Mouse (Mus musculus) forebrain, embryonic 11.5 days (tissue): Measurements from ENCODE around the gene Nrbf2. TPM values are rescaled to one million over a fixed set of nuclear protein-coding genes. Genes with fewer than 3 reads are reported as not detected.

Source experiments
- ATAC-seq: fragments of 200-750 bp; cut with Nextera tagmentation; replicated peaks from 2 replicates; pipeline ENCODE4 v1.8.0; 2017; ENCODE audit warnings: moderate TSS enrichment; ENCODE audit not compliant: low FRiP score
- DNase-seq: peaks from one replicate; pipeline ENCODE4 v3.0.0-alpha.2; 2017; ENCODE audit warnings: low spot score
- H3K27ac ChIP-seq: fragments of 300-500 bp; sonication (generic); 2 replicates; pipeline ENCODE4 v1.5.1; 2014; ENCODE audit warnings: low read depth, low read length
- H3K27me3 ChIP-seq: fragments of 300-500 bp; sonication (generic); 2 replicates; pipeline ENCODE4 v1.6.1; 2014; ENCODE audit warnings: mild to moderate bottlenecking, low read length, mixed read lengths; ENCODE audit not compliant: control insufficient read depth, insufficient read depth
- H3K36me3 ChIP-seq: fragments of 300-500 bp; sonication (generic); 2 replicates; pipeline ENCODE4 v1.6.1; 2014; ENCODE audit warnings: mild to moderate bottlenecking, low read length, moderate library complexity, mixed read lengths; ENCODE audit not compliant: control insufficient read depth, insufficient read depth
- H3K4me1 ChIP-seq: fragments of 300-500 bp; sonication (generic); replicated peaks from 2 replicates; pipeline ENCODE4 v1.6.1; 2014; ENCODE audit warnings: low read length, mixed read lengths; ENCODE audit not compliant: control insufficient read depth, insufficient read depth
- H3K4me2 ChIP-seq: fragments of 300-500 bp; sonication (generic); 2 replicates; pipeline ENCODE4 v1.6.1; 2014; ENCODE audit warnings: low read depth, mild to moderate bottlenecking, low read length, moderate library complexity, mixed read lengths; ENCODE audit not compliant: severe bottlenecking
- H3K4me3 ChIP-seq: fragments of 300-500 bp; sonication (generic); 2 replicates; pipeline ENCODE4 v1.5.1; 2014; ENCODE audit warnings: low read depth, low read length
- H3K9ac ChIP-seq: fragments of 300-500 bp; sonication (generic); 2 replicates; pipeline ENCODE4 v1.6.1; 2014; ENCODE audit warnings: low read length
- H3K9me3 ChIP-seq: fragments of 300-500 bp; sonication (generic); 2 replicates; pipeline ENCODE4 v1.6.1; 2016; ENCODE audit warnings: low read length, mixed read lengths; ENCODE audit not compliant: control insufficient read depth
- WGBS: fragments of 180-500 bp; shearing (Covaris S2); extraction: QIAGEN DNeasy Blood & Tissue Kit; methylation state at CpG from one replicate; pipeline ENCODE4 v1.1.7; 2014; 5-methylcytosine and 5-hydroxymethylcytosine counted together
- polyA plus RNA-seq: library from polyadenylated mRNA; unstranded; fragments of >200 nt; fragmentation: Nextera tagmentation; extraction: Ambion mirVana; gene quantifications from 2 replicates; pipeline ENCODE4 v1.2.1, GENCODE M21; 2014

Nrbf2 gene
- polyA plus RNA-seq, 1 experiment from 2014 or later = 44.3 TPM

GRCm38 (mm10) chr10:67250846-67251245 is 34.3 kb downstream of the Nrbf2 start:
- H3K9ac ChIP-seq = no peak overlapping the region
- H3K27ac ChIP-seq = no peak overlapping the region
- no peaks in the 10 kb centered on the region for H3K9me3 ChIP-seq
- no peaks in the 10 kb centered on the region for H3K27me3 ChIP-seq
- H3K4me1 ChIP-seq = no peaks in the 10 kb centered on the region
- H3K4me3 ChIP-seq = no peak overlapping the region
- 95% methylated on average over 6 of the region's 6 CpGs for WGBS
- no peak overlapping the region for H3K4me2 ChIP-seq
- DNase-seq = no peak
- no peak for ATAC-seq
- H3K36me3 ChIP-seq = peaks cover 4% of the 10 kb centered on the region; the same call in 1 of the 2 replicates

GRCm38 (mm10) chr10:67249486-67249885 is 35.6 kb downstream of the Nrbf2 start:
- H3K4me2 ChIP-seq = no peak overlapping the region

GRCm38 (mm10) chr10:67247145-67247544 is 38.0 kb downstream of the Nrbf2 start:
- Histone ChIP-seq H3K4me2 (no peak overlapping the region), H3K4me3 (no peak overlapping the region), H3K4me1 (no peaks in the 10 kb centered on the region), H3K27ac (no peak overlapping the region), H3K27me3 (no peaks in the 10 kb centered on the region), H3K9ac (no peak overlapping the region), H3K9me3 (no peaks in the 10 kb centered on the region), H3K36me3 (peaks cover 4% of the 10 kb centered on the region; the same call in 1 of the 2 replicates)
- ATAC-seq (no peak), DNase-seq (peak; percentile 61)
- WGBS = 86% methylated on average over 4 of the region's 4 CpGs

More at GRCm38 (mm10) chr10:67249486-67249885, 35.6 kb downstream of the Nrbf2 start:
- WGBS = 94% methylated on average over 2 of the region's 2 CpGs
- peaks cover 4% of the 10 kb centered on the region; the same call in 1 of the 2 replicates for H3K36me3 ChIP-seq
- ATAC-seq = no peak
- H3K9me3 ChIP-seq = no peaks in the 10 kb centered on the region
- no peaks in the 10 kb centered on the region for H3K4me1 ChIP-seq
- DNase-seq = no peak
- no peak overlapping the region for H3K4me3 ChIP-seq
- no peaks in the 10 kb centered on the region for H3K27me3 ChIP-seq
- H3K27ac ChIP-seq = no peak overlapping the region
- H3K9ac ChIP-seq = no peak overlapping the region

- no peak overlapping the region for H3K4me2 ChIP-seq
- no peak for ATAC-seq
- H3K4me1 ChIP-seq = no peaks in the 10 kb centered on the region
- no peak overlapping the region for H3K9ac ChIP-seq
- H3K36me3 ChIP-seq = peaks cover 16% of the 10 kb centered on the region; the same call in 1 of the 2 replicates
- 89% methylated on average over 6 of the region's 6 CpGs for WGBS
- no peaks in the 10 kb centered on the region for H3K9me3 ChIP-seq
- DNase-seq = no peak
- H3K27ac ChIP-seq = no peak overlapping the region
- no peaks in the 10 kb centered on the region for H3K27me3 ChIP-seq
- no peak overlapping the region for H3K4me3 ChIP-seq
Measured at GRCm38 (mm10) chr10:67230439-67230838, 54.7 kb downstream of the Nrbf2 start.

GRCm38 (mm10) chr10:67226543-67226942 is 58.6 kb downstream of the Nrbf2 start:
- Histone ChIP-seq H3K27me3 (no peaks in the 10 kb centered on the region), H3K4me2 (no peak overlapping the region), H3K9me3 (no peaks in the 10 kb centered on the region), H3K4me1 (no peaks in the 10 kb centered on the region), H3K9ac (no peak overlapping the region), H3K27ac (no peak overlapping the region), H3K4me3 (no peak overlapping the region), H3K36me3 (peaks cover 10% of the 10 kb centered on the region; the same call in 1 of the 2 replicates)
- WGBS = 92% methylated on average over 14 of the region's 14 CpGs
- ATAC-seq (no peak), DNase-seq (no peak)

- no peaks in the 10 kb centered on the region for H3K27me3 ChIP-seq
- H3K36me3 ChIP-seq = peaks cover 10% of the 10 kb centered on the region; the same call in 1 of the 2 replicates
- H3K4me1 ChIP-seq = no peaks in the 10 kb centered on the region
- no peak overlapping the region for H3K4me2 ChIP-seq
- WGBS = 90% methylated on average over 7 of the region's 7 CpGs
- H3K9me3 ChIP-seq = no peaks in the 10 kb centered on the region
- no peak overlapping the region for H3K27ac ChIP-seq
- ATAC-seq = no peak
- no peak overlapping the region for H3K4me3 ChIP-seq
- H3K9ac ChIP-seq = no peak overlapping the region
- DNase-seq = no peak
Measured at GRCm38 (mm10) chr10:67226109-67226508, 59.0 kb downstream of the Nrbf2 start.

- ATAC-seq = no peak
- 93% methylated on average over 6 of the region's 6 CpGs for WGBS
- peaks cover 7% of the 10 kb centered on the region; the same call in 1 of the 2 replicates for H3K36me3 ChIP-seq
- H3K9ac ChIP-seq = no peak overlapping the region
- H3K27me3 ChIP-seq = no peaks in the 10 kb centered on the region
- H3K4me2 ChIP-seq = no peak overlapping the region
- H3K27ac ChIP-seq = no peak overlapping the region
- H3K9me3 ChIP-seq = no peaks in the 10 kb centered on the region
- no peak for DNase-seq
- H3K4me3 ChIP-seq = no peak overlapping the region
- no peaks in the 10 kb centered on the region for H3K4me1 ChIP-seq
Measured at GRCm38 (mm10) chr10:67225528-67225927, 59.6 kb downstream of the Nrbf2 start.

GRCm38 (mm10) chr10:67223942-67224341 is 61.2 kb downstream of the Nrbf2 start:
- whole genome bisulfite sequencing = 70% methylated on average over 3 of the region's 4 CpGs
- no peak overlapping the region for H3K9ac ChIP-seq
- no peak overlapping the region for H3K27ac ChIP-seq
- H3K4me3 ChIP-seq = no peak overlapping the region
- no peaks in the 10 kb centered on the region for H3K9me3 ChIP-seq
- no peak for ATAC-seq
- no peaks in the 10 kb centered on the region for H3K4me1 ChIP-seq
- no peak for DNase-seq
- H3K4me2 ChIP-seq = no peak overlapping the region
- peaks cover 6% of the 10 kb centered on the region; the same call in 1 of the 2 replicates for H3K36me3 ChIP-seq
- no peaks in the 10 kb centered on the region for H3K27me3 ChIP-seq

- no peak overlapping the region for H3K27ac ChIP-seq
- H3K27me3 ChIP-seq = no peaks in the 10 kb centered on the region
- H3K9me3 ChIP-seq = no peaks in the 10 kb centered on the region
- H3K9ac ChIP-seq = no peak overlapping the region
- H3K36me3 ChIP-seq = peaks cover 5% of the 10 kb centered on the region; the same call in 1 of the 2 replicates
- H3K4me1 ChIP-seq = no peaks in the 10 kb centered on the region
- no peak overlapping the region for H3K4me3 ChIP-seq
- no peak for DNase-seq
- 64% methylated on average over 5 of the region's 5 CpGs for WGBS
- ATAC-seq = no peak
- H3K4me2 ChIP-seq = no peak overlapping the region
Measured at GRCm38 (mm10) chr10:67221284-67221683, 63.8 kb downstream of the Nrbf2 start.
